Mouse (Mus musculus) forebrain, embryonic 13.5 days (tissue): ENCODE measurements around the gene Sarm1. TPM values are rescaled to one million over a fixed set of nuclear protein-coding genes. Genes with fewer than 3 reads are reported as not detected.

Experiments
- ATAC-seq: fragments of 200-750 bp; cut with Nextera tagmentation; 2 replicates; pipeline ENCODE4 v1.8.0; 2017
- H3K27ac ChIP-seq: fragments of 300-500 bp; sonication (generic); 2 replicates; pipeline ENCODE4 v1.5.1; 2015; ENCODE audit warnings: inconsistent platforms, mild to moderate bottlenecking, moderate library complexity
- H3K27me3 ChIP-seq: fragments of 300-500 bp; sonication (generic); 2 replicates; pipeline ENCODE4 v1.6.1; 2015; ENCODE audit warnings: mild to moderate bottlenecking, inconsistent platforms
- H3K36me3 ChIP-seq: fragments of 300-500 bp; sonication (generic); 2 replicates; pipeline ENCODE4 v1.6.1; 2015; ENCODE audit warnings: mild to moderate bottlenecking, inconsistent platforms; ENCODE audit not compliant: poor library complexity, severe bottlenecking
- H3K4me1 ChIP-seq: fragments of 300-500 bp; sonication (generic); 2 replicates; pipeline ENCODE4 v1.6.1; 2015; ENCODE audit warnings: inconsistent platforms
- H3K4me2 ChIP-seq: fragments of 300-500 bp; sonication (generic); 2 replicates; pipeline ENCODE4 v1.6.1; 2015; ENCODE audit warnings: inconsistent platforms, mild to moderate bottlenecking, moderate library complexity
- H3K4me3 ChIP-seq: fragments of 300-500 bp; sonication (generic); 2 replicates; pipeline ENCODE4 v1.5.1; 2015; ENCODE audit warnings: mild to moderate bottlenecking, inconsistent platforms
- H3K9ac ChIP-seq: fragments of 300-500 bp; sonication (generic); 2 replicates; pipeline ENCODE4 v1.6.1; 2015; ENCODE audit warnings: mild to moderate bottlenecking, inconsistent platforms
- H3K9me3 ChIP-seq: fragments of 300-500 bp; sonication (generic); replicated peaks from 2 replicates; pipeline ENCODE4 v1.6.1; 2016; ENCODE audit warnings: inconsistent platforms
- WGBS: fragments of 180-500 bp; shearing (Covaris S2); methylation state at CpG from one replicate; pipeline ENCODE4 v1.1.7; 2015; 5-methylcytosine and 5-hydroxymethylcytosine counted together
- polyA plus RNA-seq: library from polyadenylated mRNA; unstranded; fragments of >200 nt; fragmentation: Nextera tagmentation; extraction: Ambion mirVana; gene quantifications from 2 replicates; pipeline ENCODE4 v1.2.1, GENCODE M21; 2015

The Sarm1 gene
- polyA plus RNA-seq, 1 experiment from 2014 or later = 34.6 TPM

- H3K9me3 ChIP-seq = no peaks in the 10 kb centered on the region
- no peak overlapping the region for H3K4me2 ChIP-seq
- no peak overlapping the region for H3K9ac ChIP-seq
- no peak overlapping the region for H3K4me3 ChIP-seq
- H3K36me3 ChIP-seq = peaks cover 72% of the 10 kb centered on the region
- H3K4me1 ChIP-seq = peaks cover 5% of the 10 kb centered on the region
- no peak for ATAC-seq
- 83% methylated on average over 9 of the region's 9 CpGs for WGBS
- no peaks in the 10 kb centered on the region for H3K27me3 ChIP-seq
- H3K27ac ChIP-seq = no peak overlapping the region
These were observed 31.2 kb upstream of the Sarm1 start for GRCm38 (mm10) chr11:78528714-78529113.

GRCm38 (mm10) chr11:78524838-78525237 is 27.3 kb upstream of the Sarm1 start:
- WGBS = 59% methylated on average over 2 of the region's 2 CpGs
- Histone ChIP-seq H3K27me3 (no peaks in the 10 kb centered on the region), H3K4me2 (no peak overlapping the region), H3K4me3 (no peak overlapping the region), H3K4me1 (peaks cover 5% of the 10 kb centered on the region), H3K27ac (no peak overlapping the region), H3K9ac (no peak overlapping the region), H3K9me3 (no peaks in the 10 kb centered on the region), H3K36me3 (peaks cover 100% of the 10 kb centered on the region)
- ATAC-seq = no peak

- Histone ChIP-seq H3K36me3 (peaks cover 100% of the 10 kb centered on the region), H3K27me3 (no peaks in the 10 kb centered on the region), H3K4me3 (no peak overlapping the region), H3K4me1 (peaks cover 5% of the 10 kb centered on the region), H3K9me3 (no peaks in the 10 kb centered on the region), H3K9ac (no peak overlapping the region), H3K4me2 (no peak overlapping the region), H3K27ac (no peak overlapping the region)
- WGBS = 89% methylated on average over 9 of the region's 9 CpGs
- no peak for ATAC-seq
These were observed 25.8 kb upstream of the Sarm1 start for GRCm38 (mm10) chr11:78523241-78523955.

GRCm38 (mm10) chr11:78522481-78522997 is 25.0 kb upstream of the Sarm1 start:
- Histone ChIP-seq H3K27me3 (no peaks in the 10 kb centered on the region), H3K4me1 (peaks cover 5% of the 10 kb centered on the region), H3K36me3 (peaks cover 100% of the 10 kb centered on the region), H3K9me3 (no peaks in the 10 kb centered on the region), H3K27ac (no peak overlapping the region), H3K4me3 (no peak overlapping the region), H3K9ac (no peak overlapping the region), H3K4me2 (no peak overlapping the region)
- WGBS = 97% methylated on average over 1 of the region's 1 CpGs
- ATAC-seq = no peak

- peaks cover 5% of the 10 kb centered on the region for H3K4me1 ChIP-seq
- no peak overlapping the region for H3K4me3 ChIP-seq
- no peaks in the 10 kb centered on the region for H3K27me3 ChIP-seq
- H3K27ac ChIP-seq = no peak overlapping the region
- H3K4me2 ChIP-seq = no peak overlapping the region
- WGBS = 96% methylated on average over 3 of the region's 3 CpGs
- no peak overlapping the region for H3K9ac ChIP-seq
- peaks cover 95% of the 10 kb centered on the region for H3K36me3 ChIP-seq
- no peaks in the 10 kb centered on the region for H3K9me3 ChIP-seq
- no peak for ATAC-seq
These were observed 24.3 kb upstream of the Sarm1 start for GRCm38 (mm10) chr11:78521880-78522279.

GRCm38 (mm10) chr11:78518931-78519330 is 21.4 kb upstream of the Sarm1 start:
- H3K27me3 ChIP-seq = no peaks in the 10 kb centered on the region
- H3K4me2 ChIP-seq = no peak overlapping the region
- H3K9me3 ChIP-seq = no peaks in the 10 kb centered on the region
- H3K4me1 ChIP-seq = no peaks in the 10 kb centered on the region; the same call in 1 of the 2 replicates
- no peak overlapping the region for H3K9ac ChIP-seq
- H3K4me3 ChIP-seq = no peak overlapping the region
- peaks cover 95% of the 10 kb centered on the region for H3K36me3 ChIP-seq
- 93% methylated on average over 10 of the region's 10 CpGs for WGBS
- no peak overlapping the region for H3K27ac ChIP-seq
- no peak for ATAC-seq

- H3K27ac ChIP-seq = no peak overlapping the region
- H3K27me3 ChIP-seq = no peaks in the 10 kb centered on the region
- 54% methylated on average over 2 of the region's 2 CpGs for WGBS
- no peaks in the 10 kb centered on the region for H3K9me3 ChIP-seq
- H3K4me2 ChIP-seq = no peak overlapping the region
- ATAC-seq = no peak
- H3K9ac ChIP-seq = no peak overlapping the region
- H3K4me1 ChIP-seq = peaks cover 22% of the 10 kb centered on the region
- no peak overlapping the region for H3K4me3 ChIP-seq
- H3K36me3 ChIP-seq = peaks cover 68% of the 10 kb centered on the region
These were observed 18.2 kb upstream of the Sarm1 start for GRCm38 (mm10) chr11:78515549-78516325.

GRCm38 (mm10) chr11:78513106-78513790 is 15.7 kb upstream of the Sarm1 start:
- Histone ChIP-seq H3K36me3 (peaks cover 50% of the 10 kb centered on the region), H3K9ac (peak overlapping the region; percentile 97), H3K27me3 (no peaks in the 10 kb centered on the region), H3K9me3 (no peaks in the 10 kb centered on the region), H3K4me3 (peak overlapping the region; percentile 89), H3K4me2 (peak overlapping the region; percentile 92), H3K4me1 (peaks cover 22% of the 10 kb centered on the region), H3K27ac (peak overlapping the region; percentile 35; the same call in 1 of the 2 replicates)
- 84% methylated on average over 3 of the region's 3 CpGs for WGBS
- no peak for ATAC-seq

GRCm38 (mm10) chr11:78512025-78512957 is 14.7 kb upstream of the Sarm1 start, which contains the start of the genes Tmem199 and Poldip2:
Tmem199 (minus strand) TSS chr11:78512172.
Poldip2 (plus strand) TSS chr11:78512193.
- Histone ChIP-seq H3K9me3 (no peaks in the 10 kb centered on the region), H3K27ac (peak within 1 kb of the TSS; percentile 81), H3K4me1 (peaks cover 22% of the 10 kb centered on the region), H3K36me3 (peaks cover 51% of the 10 kb centered on the region), H3K27me3 (no peaks in the 10 kb centered on the region), H3K4me2 (peak within 1 kb of the TSS; percentile 92), H3K9ac (peak within 1 kb of the TSS; percentile 97), H3K4me3 (peak within 1 kb of the TSS; percentile 89)
- WGBS = under 1% methylated on average over 64 of the region's 67 CpGs
- peak; percentile 96 for ATAC-seq

- 77% methylated on average over 5 of the region's 5 CpGs for WGBS
These were observed 11.6 kb upstream of the Sarm1 start for GRCm38 (mm10) chr11:78509148-78509547.

GRCm38 (mm10) chr11:78505430-78505829 is 7.9 kb upstream of the Sarm1 start:
- no peaks in the 10 kb centered on the region for H3K9me3 ChIP-seq
- WGBS = 83% methylated on average over 3 of the region's 3 CpGs
- peaks cover 7% of the 10 kb centered on the region; the same call in 1 of the 2 replicates for H3K27me3 ChIP-seq
- no peak overlapping the region for H3K27ac ChIP-seq
- H3K36me3 ChIP-seq = peaks cover 40% of the 10 kb centered on the region
- H3K4me1 ChIP-seq = no peaks in the 10 kb centered on the region
- no peak overlapping the region for H3K9ac ChIP-seq
- no peak for ATAC-seq
- no peak overlapping the region for H3K4me2 ChIP-seq
- H3K4me3 ChIP-seq = no peak overlapping the region

More at GRCm38 (mm10) chr11:78509148-78509547, 11.6 kb upstream of the Sarm1 start:
- Histone ChIP-seq H3K4me3 (no peak overlapping the region), H3K27ac (no peak overlapping the region), H3K4me2 (no peak overlapping the region), H3K36me3 (peaks cover 46% of the 10 kb centered on the region), H3K9ac (no peak overlapping the region), H3K27me3 (no peaks in the 10 kb centered on the region), H3K4me1 (peaks cover 22% of the 10 kb centered on the region), H3K9me3 (no peaks in the 10 kb centered on the region)
- ATAC-seq = no peak
